Mouse (Mus musculus) c-Kit-positive CD71-positive TER-119-positive erythroid progenitor cells, embryonic 14.5 days (primary cell): ENCODE results near the gene Uba1.

Experiments used
- DNase-seq: peaks from one replicate; pipeline ENCODE4 v3.0.0-alpha.2; 2013; ENCODE audit warnings: low spot score

Gene Uba1

GRCm38 (mm10) chrX:20658026-20658652 is at the start of gene Uba1:
Gene Uba1 (plus strand): TSS chrX:20658326.
- peak; percentile 74 for DNase-seq

- no peak for DNase-seq
Observed at GRCm38 (mm10) chrX:20608500-20608899, 49.6 kb upstream of the Uba1 start.

DNA sequence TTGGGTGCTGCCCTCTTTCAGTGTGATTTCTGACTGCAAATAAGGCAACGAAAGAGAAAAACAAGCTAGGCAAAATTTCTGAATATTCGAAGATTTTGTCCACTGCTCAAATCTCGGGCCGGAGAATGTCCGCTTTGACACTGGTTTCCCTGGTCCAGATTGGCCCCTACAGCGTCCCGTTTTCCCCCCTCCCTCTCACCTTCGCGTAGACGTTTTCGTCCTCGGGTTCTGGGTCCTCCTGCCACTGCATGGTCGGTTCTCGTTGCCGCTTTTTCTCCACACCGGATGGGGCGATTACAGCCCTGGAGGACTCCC is 41.3 kb upstream of the Uba1 start:
- no peak for DNase-seq

DNA sequence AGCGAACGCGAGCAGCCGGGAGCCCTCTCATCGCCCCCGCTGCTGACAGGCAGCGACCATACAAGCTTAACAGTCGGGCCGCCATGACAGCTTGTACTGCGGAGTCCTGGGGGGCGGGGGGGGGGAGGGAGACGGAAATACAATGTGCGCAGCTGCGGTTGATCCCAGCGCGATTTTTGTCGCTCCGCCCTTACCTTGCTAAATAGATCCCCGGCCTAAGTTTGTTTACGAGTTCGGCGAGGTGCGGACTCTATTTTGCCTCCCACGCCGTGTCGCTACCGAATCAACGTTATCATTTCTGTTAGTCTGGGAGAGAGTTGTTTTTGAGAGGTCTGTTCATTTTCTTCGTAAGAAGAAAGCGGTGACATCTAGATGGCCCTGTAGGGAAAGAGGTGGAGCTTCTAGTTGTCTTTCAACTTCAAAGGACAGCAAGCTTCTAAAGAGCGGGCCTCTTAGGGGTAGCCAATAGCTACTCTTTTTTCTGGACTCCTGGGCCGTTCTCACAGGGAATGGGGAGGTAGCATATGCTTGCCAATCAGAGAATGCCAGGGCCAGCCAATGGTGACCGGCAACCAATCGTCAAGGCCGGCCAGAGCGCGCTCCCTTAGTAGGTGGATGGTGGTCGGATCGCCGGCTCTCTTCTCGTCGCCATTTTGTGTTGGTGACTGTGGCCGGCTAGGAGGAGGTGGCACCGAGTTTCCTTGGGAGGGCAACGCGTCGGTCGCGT is 40.8 kb upstream of the Uba1 start, which contains the start of the genes Rbm10 and Ndufb11:
TSS of gene Rbm10 (plus strand) at position 328 of the 727 bp plus-strand sequence.
TSS of gene Ndufb11 (minus strand) at position 444 of the 727 bp plus-strand sequence.
- peak; percentile 80 for DNase-seq

- DNase-seq: peak; percentile 9
Observed at GRCm38 (mm10) chrX:20617903-20618399, 40.2 kb upstream of the Uba1 start.

DNA sequence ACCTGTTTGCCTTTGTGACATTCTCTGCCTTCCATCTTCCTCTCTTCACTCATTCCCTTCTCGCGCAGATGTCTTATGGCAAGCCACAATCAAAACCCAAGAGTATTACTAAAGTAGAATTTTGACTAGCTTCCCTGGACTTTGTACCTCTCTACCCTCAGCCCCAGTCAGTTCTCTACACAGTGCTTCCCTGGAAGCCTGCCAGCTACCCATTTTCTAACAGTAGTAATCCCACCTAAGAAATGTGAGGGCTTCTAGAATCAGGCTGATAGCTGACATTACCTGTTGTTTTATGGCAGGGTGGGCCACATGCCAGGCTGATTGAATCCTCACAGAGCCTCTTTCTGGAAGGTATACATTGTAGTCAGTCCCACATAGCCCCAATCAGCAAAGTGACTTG is 20.0 kb upstream of the Uba1 start:
- no peak for DNase-seq

DNA sequence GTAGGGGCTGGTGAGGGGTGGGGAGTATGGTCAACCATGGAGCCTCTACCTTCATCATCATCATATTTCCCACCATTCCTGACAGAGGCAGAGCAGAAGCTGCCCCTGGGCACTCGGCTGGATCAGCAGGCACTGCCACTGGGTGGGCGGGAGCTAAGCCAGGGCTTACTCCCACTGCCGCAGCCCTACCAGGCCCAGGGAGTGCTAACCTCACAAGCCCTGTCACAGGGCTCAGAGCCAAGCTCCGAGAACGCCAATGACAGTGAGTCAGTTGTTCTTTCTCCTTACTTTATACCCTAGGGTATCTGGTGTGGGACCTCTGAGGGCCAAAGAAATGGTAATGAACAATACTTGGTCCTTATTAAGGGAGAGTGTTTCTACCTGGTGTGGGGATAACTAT is 13.3 kb upstream of the Uba1 start:
- DNase-seq: no peak

- no peak for DNase-seq
Observed at GRCm38 (mm10) chrX:20657593-20657992, 533 bp upstream of the Uba1 start.

DNA sequence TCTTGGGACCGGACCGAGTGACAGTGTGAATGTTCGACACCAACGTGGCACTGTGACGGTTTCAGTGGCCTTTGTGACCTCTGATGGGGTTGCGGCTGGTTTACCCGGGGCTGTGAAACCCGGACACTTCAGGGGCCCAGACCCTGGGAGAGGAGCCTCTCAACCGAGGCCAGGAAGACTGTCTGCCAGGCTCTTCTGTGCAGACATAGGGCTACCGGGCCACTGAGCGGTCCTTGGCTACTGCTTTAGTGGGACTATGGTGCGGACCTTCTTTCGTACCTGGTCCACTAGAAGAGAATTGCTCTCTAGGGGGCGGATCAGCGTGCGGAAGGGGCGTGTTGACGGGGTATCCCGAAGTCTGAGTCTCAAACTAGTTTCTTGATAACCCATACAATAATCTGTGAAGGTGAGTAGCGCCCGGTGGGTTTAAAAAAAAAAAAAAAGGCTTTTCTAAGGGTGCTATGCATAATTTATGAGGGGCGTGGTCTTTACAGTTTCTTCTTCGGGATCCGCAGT is 823 bp downstream of the Uba1 start:
- no peak for DNase-seq

- no peak for DNase-seq
Observed at GRCm38 (mm10) chrX:20662317-20662715, 4.2 kb downstream of the Uba1 start.

DNA sequence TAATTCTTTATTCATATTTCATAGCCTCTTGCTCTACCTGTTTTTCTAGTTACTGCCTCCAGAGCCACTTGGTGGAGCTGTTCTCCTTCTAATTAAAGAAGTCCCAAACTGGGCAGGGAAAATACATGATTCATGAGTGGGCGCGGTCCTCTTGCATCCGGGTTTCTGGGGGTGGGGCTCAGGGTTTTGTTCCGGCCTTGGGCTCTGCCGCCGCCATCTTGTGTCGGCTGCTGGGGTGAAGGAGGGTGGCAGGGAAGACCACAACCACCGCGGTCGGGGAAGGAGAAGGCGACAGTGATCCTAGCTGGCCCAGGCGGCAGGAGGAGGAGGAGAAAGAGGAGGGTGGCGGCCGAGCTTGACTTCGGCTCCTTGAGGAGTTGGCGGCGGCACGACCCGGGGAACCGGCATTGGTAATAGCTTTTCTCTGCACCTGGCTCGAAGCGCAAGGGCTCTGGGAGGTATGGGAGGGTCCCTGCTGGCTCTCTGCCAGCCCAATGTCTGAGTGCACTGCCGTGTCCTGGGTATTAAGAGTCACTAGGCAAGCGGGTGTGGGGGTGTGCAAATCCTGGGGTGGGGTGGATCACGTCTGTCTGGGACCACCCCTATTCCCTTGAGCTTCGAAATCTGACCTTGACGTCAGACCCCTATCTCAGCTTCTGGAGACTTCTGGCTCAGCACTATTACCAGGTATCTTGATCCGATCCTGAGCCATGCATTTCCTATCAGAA is 4.8 kb downstream of the Uba1 start:
- DNase-seq: peak; percentile 86

DNA sequence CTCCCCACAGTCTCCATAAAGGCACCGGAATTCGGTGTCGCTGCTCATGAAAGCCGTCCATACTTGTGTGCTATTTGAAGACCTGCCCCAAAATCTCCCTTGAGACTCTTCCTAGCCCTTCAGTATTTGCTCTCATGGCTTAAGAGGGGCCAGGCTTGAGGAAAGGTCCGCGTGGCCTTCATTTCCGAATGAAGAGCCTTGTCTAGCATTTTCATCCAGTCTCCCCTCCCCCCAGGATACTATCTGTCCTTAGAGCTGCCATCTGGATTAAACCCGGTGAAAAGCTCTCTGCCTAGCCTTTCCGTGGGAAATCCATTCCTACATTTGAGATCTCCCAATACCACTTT is 5.3 kb downstream of the Uba1 start:
- DNase-seq: no peak

- peak; percentile 86 for DNase-seq
Observed at GRCm38 (mm10) chrX:20687519-20688067, 29.5 kb downstream of the Uba1 start, which contains the start of gene Cdk16. Gene Cdk16 (plus strand): TSS chrX:20687954.

- peak; percentile 66 for DNase-seq
Observed at GRCm38 (mm10) chrX:20688068-20688547, 30.0 kb downstream of the Uba1 start.

DNA sequence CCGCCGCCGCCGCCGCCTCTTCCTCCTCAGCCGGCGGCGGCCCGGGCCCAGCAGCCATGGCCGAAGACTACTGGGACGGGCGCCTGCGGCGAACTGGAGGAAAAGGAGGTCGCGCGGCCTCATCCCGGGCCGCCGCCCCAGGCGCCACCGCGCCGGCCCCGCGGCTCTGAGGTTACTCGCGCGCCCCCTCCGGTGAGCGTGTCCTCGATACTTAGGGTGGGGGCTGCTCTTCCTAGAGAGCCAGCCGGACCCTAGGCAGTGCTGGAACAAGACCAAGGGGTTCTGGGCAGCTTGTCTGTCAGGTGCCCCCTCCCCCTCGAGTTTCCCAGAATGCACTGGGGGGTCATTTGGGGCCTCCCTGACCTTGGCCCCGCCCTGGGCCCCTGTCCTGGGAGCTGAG is 30.5 kb downstream of the Uba1 start:
- peak; percentile 37 for DNase-seq

GRCm38 (mm10) chrX:20691566-20691965 is 33.4 kb downstream of the Uba1 start:
- no peak for DNase-seq

DNA sequence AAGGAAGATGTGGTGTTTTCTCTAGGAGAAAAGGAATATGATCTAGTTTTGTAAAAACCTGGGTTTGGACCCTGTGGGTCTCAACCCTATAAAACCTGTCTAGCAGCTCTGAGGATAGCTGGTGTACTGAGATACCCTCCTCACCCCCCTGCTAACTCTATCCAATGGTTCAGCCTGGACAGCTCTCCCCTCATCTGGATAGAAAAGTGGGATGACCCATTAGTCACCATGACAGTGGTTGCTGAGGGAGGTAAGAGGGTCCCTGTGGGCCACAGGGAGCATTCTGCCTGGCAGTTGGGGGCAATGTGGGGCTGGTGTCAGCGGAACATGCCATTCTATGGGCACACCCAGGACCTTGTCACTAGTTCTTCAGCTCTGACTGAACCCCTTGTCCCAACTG is 34.5 kb downstream of the Uba1 start:
- DNase-seq: no peak

- no peak for DNase-seq
Observed at GRCm38 (mm10) chrX:20695842-20696241, 37.7 kb downstream of the Uba1 start.

DNA sequence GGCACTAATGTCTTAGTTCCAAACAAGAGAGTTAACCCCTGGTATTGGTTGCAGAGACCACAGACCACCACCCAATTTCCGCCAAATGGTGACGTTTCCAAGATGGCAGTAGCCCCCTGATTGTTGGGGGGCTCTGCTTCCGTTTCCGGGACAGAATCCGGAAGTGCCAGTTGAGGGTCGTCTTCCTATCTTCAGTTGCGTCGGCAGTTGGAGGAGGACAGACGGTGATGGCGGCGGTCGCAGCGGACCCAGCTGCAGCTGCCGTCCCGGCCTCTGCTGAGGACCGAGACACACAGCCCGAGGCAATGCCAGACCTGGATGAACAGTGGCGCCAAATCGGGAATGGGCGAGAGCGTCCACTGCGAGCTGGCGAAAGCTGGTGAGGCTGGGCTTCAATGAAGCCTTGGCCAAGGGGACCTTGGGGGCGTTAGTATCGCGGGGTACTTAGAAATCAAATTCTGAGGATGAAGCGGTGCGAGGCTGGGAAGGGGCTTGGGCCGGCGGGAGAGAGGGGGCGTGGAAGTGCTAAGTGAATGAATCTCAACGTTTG is 45.7 kb downstream of the Uba1 start, which contains the start of gene Usp11:
TSS of gene Usp11 (plus strand) at position 166 of the 550 bp plus-strand sequence.
- DNase-seq: peak; percentile 5

DNA sequence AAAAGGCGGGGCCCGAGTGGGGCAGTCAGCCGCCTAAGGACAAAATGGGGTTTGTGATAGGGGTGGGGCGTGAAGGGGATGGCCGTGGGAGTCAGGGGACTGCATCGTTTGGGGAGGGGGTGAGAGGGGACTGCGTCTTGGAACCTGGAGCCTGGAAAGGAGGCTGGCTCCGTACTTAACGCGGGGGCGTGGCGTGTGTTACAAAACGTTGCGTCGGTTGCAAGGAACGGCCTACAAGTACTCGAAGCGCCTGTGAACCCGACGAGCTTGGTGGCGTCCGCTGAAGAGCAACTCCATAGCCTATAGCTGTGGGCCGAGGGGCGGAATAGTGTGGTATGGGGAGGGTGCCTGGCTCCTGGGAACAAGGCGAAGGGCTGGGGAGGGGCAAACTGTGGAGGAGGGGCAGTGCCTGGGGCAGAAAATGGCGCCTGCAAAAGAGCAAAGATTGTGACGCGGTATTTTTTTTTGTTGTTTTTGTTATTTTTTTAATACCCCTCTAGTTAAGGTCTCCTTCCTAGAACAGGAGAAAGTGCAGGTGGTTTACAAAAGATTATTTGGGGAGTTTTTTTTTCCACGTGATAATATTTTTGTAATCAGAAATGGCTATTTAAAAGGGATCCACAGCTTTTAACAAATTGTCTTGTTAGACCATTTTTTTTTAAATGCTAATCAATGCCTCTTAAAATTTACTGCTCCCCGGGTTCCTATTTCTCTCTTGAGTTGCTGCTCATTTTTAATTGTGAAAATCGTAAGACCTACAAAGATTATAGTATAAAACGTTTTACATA is 46.4 kb downstream of the Uba1 start:
- DNase-seq: peak; percentile 53

GRCm38 (mm10) chrX:20705083-20705402 is 46.9 kb downstream of the Uba1 start:
- no peak for DNase-seq
